Mouse (Mus musculus) CH12.LX (cell line): ENCODE results near the gene Ric1. TPM values are rescaled to one million over a fixed set of nuclear protein-coding genes. Genes with fewer than 3 reads are reported as not detected.

Experiments
- DNase-seq: peaks from one replicate; pipeline ENCODE4 v3.0.0-alpha.2; 2013; ENCODE audit errors: extremely low read depth
- H3K27ac ChIP-seq: 2 replicates; pipeline ENCODE4 v1.5.1; 2012; ENCODE audit warnings: low read depth, mild to moderate bottlenecking, control low read depth, moderate library complexity; ENCODE audit not compliant: insufficient read depth
- H3K27me3 ChIP-seq: replicated peaks from 2 replicates; pipeline ENCODE3; 2012; ENCODE audit warnings: inconsistent platforms
- H3K36me3 ChIP-seq, 2 experiments: replicated peaks in 1 of 2; 2 replicates each; pipeline versions ENCODE3 to v1.6.1; 2012; ENCODE audit warnings: inconsistent platforms in 1 of 2, low read length in 1 of 2, mild to moderate bottlenecking in 1 of 2, mixed read lengths in 1 of 2, moderate library complexity in 1 of 2; ENCODE audit not compliant: control insufficient read depth in 1 of 2, insufficient read depth in 1 of 2
- H3K4me1 ChIP-seq, 2 experiments: 2 replicates each; pipeline ENCODE4 v1.6.1; 2012; ENCODE audit warnings: inconsistent platforms in 1 of 2, moderate library complexity in 1 of 2; ENCODE audit not compliant: insufficient read depth in 2 of 2, control insufficient read depth in 1 of 2
- H3K4me2 ChIP-seq: 2 replicates; pipeline ENCODE4 v1.6.1; 2012; ENCODE audit warnings: low read depth, mild to moderate bottlenecking, control low read depth; ENCODE audit not compliant: poor library complexity, insufficient read depth, severe bottlenecking
- H3K4me3 ChIP-seq, 3 experiments: fragments of 150-350 bp in 1 of 3; sonication (generic) in 1 of 3; replicated peaks in 1 of 3; 2 replicates each; pipeline versions ENCODE3 to v1.5.1; 2011 to 2012; ENCODE audit warnings: low read depth in 2 of 3, low read length in 2 of 3, mild to moderate bottlenecking in 2 of 3, moderate library complexity in 2 of 3, control low read depth in 1 of 3, improper control_type of control experiment in 1 of 3, inconsistent platforms in 1 of 3, mixed read lengths in 1 of 3; ENCODE audit not compliant: poor library complexity in 1 of 3
- H3K79me2 ChIP-seq: replicated peaks from 2 replicates; pipeline ENCODE4 v1.6.1; 2012; ENCODE audit warnings: mild to moderate bottlenecking, moderate library complexity; ENCODE audit not compliant: control insufficient read depth, poor library complexity, insufficient read depth, severe bottlenecking; ENCODE audit errors: extremely low read depth
- H3K9ac ChIP-seq: 2 replicates; pipeline ENCODE4 v1.6.1; 2012; ENCODE audit warnings: low read depth, mild to moderate bottlenecking, control low read depth, moderate library complexity; ENCODE audit not compliant: insufficient read depth
- H3K9me3 ChIP-seq: replicated peaks from 2 replicates; pipeline ENCODE3; 2012; ENCODE audit warnings: low read length, inconsistent platforms, mixed read lengths
- BHLHE40 ChIP-seq: IDR thresholded peaks from 2 replicates; pipeline ENCODE4 v1.6.1; 2011; ENCODE audit warnings: mild to moderate bottlenecking, low read depth, low read length, improper control_type of control experiment
- CHD1 ChIP-seq: IDR thresholded peaks from 2 replicates; pipeline ENCODE4 v1.6.1; 2012; ENCODE audit warnings: low read depth, low read length, improper control_type of control experiment, inconsistent platforms
- CTCF ChIP-seq, 2 experiments: IDR thresholded peaks in 1 of 2; conservative IDR thresholded peaks in 1 of 2; 2 replicates each; pipeline ENCODE4 v1.5.1; 2011 to 2012; ENCODE audit warnings: low read depth in 2 of 2, low read length in 2 of 2, improper control_type of control experiment in 1 of 2, inconsistent platforms in 1 of 2, mild to moderate bottlenecking in 1 of 2, moderate library complexity in 1 of 2
- E2F4 ChIP-seq: IDR thresholded peaks from 2 replicates; pipeline ENCODE4 v1.6.1; 2011; ENCODE audit warnings: low read depth, low read length, improper control_type of control experiment; ENCODE audit not compliant: insufficient replicate concordance
- ELF1 ChIP-seq: IDR thresholded peaks from 2 replicates; pipeline ENCODE4 v1.6.1; 2014; ENCODE audit warnings: low read depth, mild to moderate bottlenecking, inconsistent platforms, low read length, improper control_type of control experiment
- ETS1 ChIP-seq: conservative IDR thresholded peaks from 2 replicates; pipeline ENCODE4 v1.6.1; 2012; ENCODE audit warnings: low read depth, mild to moderate bottlenecking, inconsistent platforms, low read length, improper control_type of control experiment, moderate library complexity
- IRF4 ChIP-seq: IDR thresholded peaks from 2 replicates; pipeline ENCODE4 v1.6.1; 2014; ENCODE audit warnings: low read depth, mild to moderate bottlenecking, inconsistent platforms, low read length, improper control_type of control experiment
- JUN ChIP-seq: IDR thresholded peaks from 2 replicates; pipeline ENCODE4 v1.6.1; 2011; ENCODE audit warnings: low read depth, mild to moderate bottlenecking, low read length, improper control_type of control experiment, moderate library complexity; ENCODE audit not compliant: insufficient read depth
- JUND ChIP-seq: conservative IDR thresholded peaks from 2 replicates; pipeline ENCODE4 v1.6.1; 2011; ENCODE audit warnings: low read depth, low read length, improper control_type of control experiment
- KAT2A ChIP-seq: IDR thresholded peaks from 2 replicates; pipeline ENCODE4 v1.6.1; 2012; ENCODE audit warnings: low read length, improper control_type of control experiment, inconsistent platforms; ENCODE audit not compliant: insufficient replicate concordance
- MAFK ChIP-seq: IDR thresholded peaks from 2 replicates; pipeline ENCODE4 v1.6.1; 2011; ENCODE audit warnings: low read length, improper control_type of control experiment; ENCODE audit not compliant: insufficient replicate concordance
- MAZ ChIP-seq: IDR thresholded peaks from 2 replicates; pipeline ENCODE4 v1.6.1; 2012; ENCODE audit warnings: low read depth, mild to moderate bottlenecking, inconsistent platforms, low read length, improper control_type of control experiment, moderate library complexity
- MEF2A ChIP-seq: IDR thresholded peaks from 2 replicates; pipeline ENCODE4 v1.6.1; 2014; ENCODE audit warnings: low read depth, mild to moderate bottlenecking, inconsistent platforms, low read length, improper control_type of control experiment, borderline replicate concordance
- NRF1 ChIP-seq: IDR thresholded peaks from 2 replicates; pipeline ENCODE4 v1.6.1; 2014; ENCODE audit warnings: low read depth, mild to moderate bottlenecking, inconsistent platforms, low read length, improper control_type of control experiment, moderate library complexity
- PAX5 ChIP-seq: IDR thresholded peaks from 2 replicates; pipeline ENCODE4 v1.6.1; 2012; ENCODE audit warnings: low read length, inconsistent platforms, mixed read lengths
- POLR2A ChIP-seq: IDR thresholded peaks from 2 replicates; pipeline ENCODE4 v1.6.1; 2011; ENCODE audit warnings: low read depth, mild to moderate bottlenecking, improper control_type of control experiment, low read length
- ZKSCAN1 ChIP-seq: IDR thresholded peaks from 2 replicates; pipeline ENCODE4 v1.6.1; 2012; ENCODE audit warnings: low read depth, inconsistent platforms, low read length, improper control_type of control experiment, borderline replicate concordance
- ZNF384 ChIP-seq: IDR thresholded peaks from 2 replicates; pipeline ENCODE4 v1.6.1; 2012; ENCODE audit warnings: low read depth, low read length, improper control_type of control experiment, inconsistent platforms
- dilution Hi-C: fragments of 300-500 bp; cut with MboI; formaldehyde crosslinking; loops from 2 replicates; pipeline ENCODE4 v1.14.3; 2020; ENCODE audit warnings: low sequenced_read_pairs; ENCODE audit not compliant: extremely low pct_unique_long_range_greater_than_20kb, extremely low pct_ligation_motif_present
- in situ Hi-C: fragments of 300-500 bp; cut with MboI; formaldehyde crosslinking; loops from 3 replicates; pipeline ENCODE4 v1.14.3; 2019; ENCODE audit warnings: low sequenced_read_pairs, low pct_ligation_motif_present, low pct_unique_long_range_greater_than_20kb, mixed read lengths
- polyA plus RNA-seq: library from polyadenylated mRNA; unstranded; fragments of >175 nt; gene quantifications from 2 replicates; pipeline ENCODE4 v1.2.1, GENCODE M21; 2012; ENCODE audit warnings: low read depth; ENCODE audit not compliant: insufficient read length
- total RNA-seq, 2 experiments: library from RNA; depleted of rRNA; stranded (reverse); fragments of 300-350 nt in 1 of 2; fragments of >200 nt in 1 of 2; gene quantifications; 2 replicates each; pipeline ENCODE4 v1.2.3; 2012 to 2014

Gene Ric1
- total and polyA plus RNA-seq, 3 experiments, result 11.2 to 17.9 (median 16.3) TPM

GRCm38 (mm10) chr19:29528568-29528967 lies 6.5 kb downstream of the Ric1 start:
- TF ChIP-seq MEF2A (no peak), MAFK (no peak), ELF1 (no peak), KAT2A (no peak), POLR2A (no peak), ZKSCAN1 (no peak)
- no peak overlapping the region for H3K9ac ChIP-seq
- H3K27ac ChIP-seq, result no peak overlapping the region
- dilution Hi-C loops, result no loop called here
- peaks cover 0 to 8% of the 10 kb centered on the region in 2 experiments for H3K36me3 ChIP-seq
- H3K4me3 ChIP-seq, result no peak overlapping the region
- no peak for DNase-seq
- H3K27me3 ChIP-seq, result no peaks in the 10 kb centered on the region
- H3K79me2 ChIP-seq, result peaks cover 29% of the 10 kb centered on the region
- H3K4me1 ChIP-seq, result peaks cover 7 to 27% of the 10 kb centered on the region in 2 experiments; a peak in 3 of 4 replicates
- in situ Hi-C loops, result no loop called here
- no peak overlapping the region for H3K4me2 ChIP-seq
- peaks cover 8% of the 10 kb centered on the region for H3K9me3 ChIP-seq

GRCm38 (mm10) chr19:29534030-29534429 lies 11.9 kb downstream of the Ric1 start:
- peaks cover 10% of the 10 kb centered on the region for H3K79me2 ChIP-seq
- no peak overlapping the region for H3K27ac ChIP-seq
- dilution Hi-C loops (no loop called here), in situ Hi-C loops (no loop called here)
- peaks cover 14 to 40% of the 10 kb centered on the region in 2 experiments for H3K36me3 ChIP-seq
- H3K4me2 ChIP-seq, result no peak overlapping the region
- TF ChIP-seq JUND (no peak), ETS1 (no peak), MAZ (no peak), IRF4 (no peak), BHLHE40 (no peak), JUN (no peak), NRF1 (no peak), E2F4 (no peak), CTCF (conservative IDR thresholded peaks at IDR 0.05 in 1 of 2, IDR thresholded peaks at IDR 0.05 in 1 of 2; ENCODE audit: low read depth in 2 of 2, low read length in 2 of 2) (no peak), PAX5 (no peak), ZNF384 (no peak), CHD1 (no peak)
- no peaks in the 10 kb centered on the region for H3K27me3 ChIP-seq
- no peak overlapping the region for H3K4me3 ChIP-seq
- H3K9me3 ChIP-seq, result peaks cover 9% of the 10 kb centered on the region
- H3K9ac ChIP-seq, result no peak overlapping the region
- DNase-seq, result no peak
- no peaks in the 10 kb centered on the region for H3K4me1 ChIP-seq
